ENCODE assay signal across 26 mouse cellular contexts in genomic region chr6:43178584-43179501, GRCm38 (mm10). TPM values are rescaled to one million over a fixed set of nuclear protein-coding genes. Genes with fewer than 3 reads are reported as not detected.
DNase-seq lines count a peak whose midpoint lies in the region; ATAC-seq and TF ChIP-seq lines count a peak whose summit lies in the region.
"Had no signal": no experiment of that assay in that cellular context is flagged by ENCODE, and none has a peak within 500 bp of the region (broad histone marks: within the 10 kb centered on the region; RNA-seq: fewer than 3 reads in every experiment).

No protein-coding gene starts in this region.

- no peaks in the 10 kb centered on the region for H3K36me3 ChIP-seq in hindbrain, embryonic 12.5 days
- no peaks in the 10 kb centered on the region for H3K36me3 ChIP-seq in midbrain, embryonic 16.5 days (ENCODE audit: control insufficient read depth, insufficient read depth, low read length)
- no peaks in the 10 kb centered on the region for H3K36me3 ChIP-seq in heart, embryonic 11.5 days (ENCODE audit: control insufficient read depth, insufficient read depth, low read length)
- H3K36me3 ChIP-seq: embryonic facial prominence, embryonic 15.5 days; stomach, embryonic 15.5 days had no signal

- no peaks in the 10 kb centered on the region for H3K27me3 ChIP-seq in hindbrain, embryonic 12.5 days
- H3K27me3 ChIP-seq in midbrain, embryonic 16.5 days (ENCODE audit: control insufficient read depth, insufficient read depth, low read depth, low read length) = no peaks in the 10 kb centered on the region
- H3K27me3 ChIP-seq in heart, embryonic 11.5 days (ENCODE audit: control insufficient read depth, insufficient read depth, low read length) = no peaks in the 10 kb centered on the region
- H3K27me3 ChIP-seq: embryonic facial prominence, embryonic 15.5 days; megakaryocyte, embryonic 14.5 days; stomach, embryonic 15.5 days had no signal

- no peaks in the 10 kb centered on the region for H3K9me3 ChIP-seq in hindbrain, embryonic 12.5 days (replicated peaks)
- no peaks in the 10 kb centered on the region for H3K9me3 ChIP-seq in midbrain, embryonic 16.5 days (replicated peaks; ENCODE audit: control insufficient read depth, low read length, poor library complexity, severe bottlenecking)
- H3K9me3 ChIP-seq in heart, embryonic 11.5 days (replicated peaks; ENCODE audit: control insufficient read depth, low read length) = no peaks in the 10 kb centered on the region
- H3K9me3 ChIP-seq: embryonic facial prominence, embryonic 15.5 days; megakaryocyte, embryonic 14.5 days; stomach, embryonic 15.5 days had no signal

- 67% methylated on average over 6 of the region's 6 CpGs for WGBS in hindbrain, embryonic 12.5 days
- WGBS in midbrain, embryonic 16.5 days = 35% methylated on average over 6 of the region's 6 CpGs
- 62% methylated on average over 6 of the region's 6 CpGs for WGBS in heart, embryonic 11.5 days (ENCODE audit: insufficient replicate concordance)

- TF ChIP-seq POLR2A in brain, embryonic 14.5 days (IDR thresholded peaks at IDR 0.05; ENCODE audit: borderline replicate concordance, extremely low read depth, insufficient read depth, insufficient read length, poor library complexity, severe bottlenecking) = no peak

- H3K4me1 ChIP-seq in hindbrain, embryonic 12.5 days = no peaks in the 10 kb centered on the region
- peaks cover 8% of the 10 kb centered on the region for H3K4me1 ChIP-seq in midbrain, embryonic 16.5 days (ENCODE audit: control insufficient read depth, insufficient read depth, low read length)
- H3K4me1 ChIP-seq in heart, embryonic 11.5 days (ENCODE audit: control insufficient read depth, insufficient read depth, low read length) = no peaks in the 10 kb centered on the region
- H3K4me1 ChIP-seq: embryonic facial prominence, embryonic 15.5 days; megakaryocyte, embryonic 14.5 days; stomach, embryonic 15.5 days had no signal

- no peak overlapping the region for H3K4me3 ChIP-seq in hindbrain, embryonic 12.5 days
- H3K4me3 ChIP-seq in midbrain, embryonic 16.5 days (ENCODE audit: low read depth, low read length) = no peak overlapping the region
- no peak overlapping the region for H3K4me3 ChIP-seq in heart, embryonic 11.5 days (ENCODE audit: low read depth, low read length)
- H3K4me3 ChIP-seq: embryonic facial prominence, embryonic 15.5 days; stomach, embryonic 15.5 days had no signal

- DNase-seq in layer of hippocampus, adult 9-11 months = peak; percentile 9
- DNase-seq in layer of hippocampus, adult 8-10 months (ENCODE audit: low spot score in 2 of 2) = no peak
- peak; percentile 74 for DNase-seq in brain, embryonic 14.5 days (ENCODE audit: low read depth)
- no peak for DNase-seq in cerebellum, adult 9-10 months
- DNase-seq: adrenal gland, postnatal 36 days; cerebellum, postnatal 10 days; embryo, embryonic 11 days; gastrocnemius, postnatal 14 days; lung, postnatal 10 days had no signal

- no peak for TF ChIP-seq CTCF in brain, embryonic 14.5 days (IDR thresholded peaks at IDR 0.05; ENCODE audit: borderline replicate concordance, extremely low read depth, insufficient read depth, insufficient read length)

- peak; percentile 58; the same call in 1 of the 2 replicates for ATAC-seq in hindbrain, embryonic 12.5 days (ENCODE audit: low FRiP score)
- ATAC-seq in midbrain, embryonic 16.5 days = peak; percentile 94
- no peak for ATAC-seq in heart, embryonic 11.5 days (replicated peaks; ENCODE audit: insufficient number of reproducible peaks, low FRiP score, low TSS enrichment)
- ATAC-seq: activated CD4-positive, CD25-positive, alpha-beta regulatory T cell, adult 4 months; inflammation-experienced regulatory T-cells, adult 6 months; Patski had no signal

- no peak overlapping the region for H3K4me2 ChIP-seq in hindbrain, embryonic 12.5 days (replicated peaks)
- H3K4me2 ChIP-seq in midbrain, embryonic 16.5 days (ENCODE audit: low read length) = no peak overlapping the region
- H3K4me2 ChIP-seq in heart, embryonic 11.5 days = no peak overlapping the region
- H3K4me2 ChIP-seq: embryonic facial prominence, embryonic 15.5 days; stomach, embryonic 15.5 days had no signal

- H3K27ac ChIP-seq in hindbrain, embryonic 12.5 days = no peak overlapping the region
- peak overlapping the region; percentile 48; the same call in 1 of the 2 replicates for H3K27ac ChIP-seq in midbrain, embryonic 16.5 days (ENCODE audit: low read length)
- H3K27ac ChIP-seq in heart, embryonic 11.5 days (ENCODE audit: low read depth, low read length) = no peak overlapping the region
- H3K27ac ChIP-seq: embryonic facial prominence, embryonic 15.5 days; stomach, embryonic 15.5 days had no signal

- H3K9ac ChIP-seq in hindbrain, embryonic 12.5 days = no peak overlapping the region
- no peak overlapping the region for H3K9ac ChIP-seq in midbrain, embryonic 16.5 days (ENCODE audit: low read depth, low read length)
- H3K9ac ChIP-seq in heart, embryonic 11.5 days (ENCODE audit: low read depth, low read length) = no peak overlapping the region
- H3K9ac ChIP-seq: embryonic facial prominence, embryonic 15.5 days; stomach, embryonic 15.5 days had no signal

RNA-seq across cellular contexts. Expression of gene Olfr13, which starts 6.9 kb away (rescaled TPM):
- total RNA-seq in layer of hippocampus, adult 8-10 months (2022) = not detected
- polyA plus RNA-seq in brain, embryonic 14.5 days (2012; rRNA removed) = not detected in 2 replicates
- polyA plus RNA-seq in hindbrain, embryonic 12.5 days (2016; fragmentation: Nextera tagmentation; extraction: Ambion mirVana) = not detected in 2 replicates
- polyA plus RNA-seq in midbrain, embryonic 16.5 days (2015; fragmentation: Nextera tagmentation; extraction: Ambion mirVana) = not detected in 2 replicates
- polyA plus RNA-seq in heart, embryonic 11.5 days (2014; fragmentation: Nextera tagmentation; extraction: Ambion mirVana) = not detected in 2 replicates
- total RNA-seq: adrenal gland, postnatal 36 days; gastrocnemius, postnatal 14 days; heart, adult 8-10 months; layer of hippocampus, adult 18-20 months; left cerebral cortex, postnatal 10 days had no signal
- polyA plus RNA-seq: activated CD4-positive, CD25-positive, alpha-beta regulatory T cell, adult 4 months; heart, postnatal 0 days; inflammation-experienced regulatory T-cells, adult 6 months; kidney, embryonic 16.5 days; limb, embryonic 14.5 days; liver, embryonic 16.5 days; Patski; spleen, adult 2 months; stomach, embryonic 15.5 days had no signal

RNA-seq across cellular contexts. Expression of gene Olfr437, which starts 15.8 kb away (rescaled TPM):
- not detected for total RNA-seq in layer of hippocampus, adult 8-10 months (2022)
- not detected in 2 replicates for polyA plus RNA-seq in brain, embryonic 14.5 days (2012; rRNA removed)
- polyA plus RNA-seq in hindbrain, embryonic 12.5 days (2016; fragmentation: Nextera tagmentation; extraction: Ambion mirVana) = not detected in 2 replicates
- 0.06 TPM in 1 of 2 replicates, not detected in the other for polyA plus RNA-seq in midbrain, embryonic 16.5 days (2015; fragmentation: Nextera tagmentation; extraction: Ambion mirVana)
- polyA plus RNA-seq in heart, embryonic 11.5 days (2014; fragmentation: Nextera tagmentation; extraction: Ambion mirVana) = not detected in 2 replicates
- total RNA-seq: adrenal gland, postnatal 36 days; gastrocnemius, postnatal 14 days; heart, adult 8-10 months; layer of hippocampus, adult 18-20 months; left cerebral cortex, postnatal 10 days had no signal
- polyA plus RNA-seq: activated CD4-positive, CD25-positive, alpha-beta regulatory T cell, adult 4 months; heart, postnatal 0 days; inflammation-experienced regulatory T-cells, adult 6 months; kidney, embryonic 16.5 days; limb, embryonic 14.5 days; liver, embryonic 16.5 days; Patski; spleen, adult 2 months; stomach, embryonic 15.5 days had no signal

RNA-seq across cellular contexts. Expression of gene Olfr435, which starts 18.1 kb away (rescaled TPM):
- not detected for total RNA-seq in layer of hippocampus, adult 8-10 months (2022)
- not detected in 2 replicates for polyA plus RNA-seq in brain, embryonic 14.5 days (2012; rRNA removed)
- polyA plus RNA-seq in hindbrain, embryonic 12.5 days (2016; fragmentation: Nextera tagmentation; extraction: Ambion mirVana) = not detected in 2 replicates
- not detected in 2 replicates for polyA plus RNA-seq in midbrain, embryonic 16.5 days (2015; fragmentation: Nextera tagmentation; extraction: Ambion mirVana)
- not detected in 2 replicates for polyA plus RNA-seq in heart, embryonic 11.5 days (2014; fragmentation: Nextera tagmentation; extraction: Ambion mirVana)
- total RNA-seq: adrenal gland, postnatal 36 days; gastrocnemius, postnatal 14 days; heart, adult 8-10 months; layer of hippocampus, adult 18-20 months; left cerebral cortex, postnatal 10 days had no signal
- polyA plus RNA-seq: activated CD4-positive, CD25-positive, alpha-beta regulatory T cell, adult 4 months; heart, postnatal 0 days; inflammation-experienced regulatory T-cells, adult 6 months; kidney, embryonic 16.5 days; limb, embryonic 14.5 days; liver, embryonic 16.5 days; Patski; spleen, adult 2 months; stomach, embryonic 15.5 days had no signal

RNA-seq across cellular contexts. Expression of gene Olfr237-ps1, which starts 32.5 kb away (rescaled TPM):
- total RNA-seq in layer of hippocampus, adult 8-10 months (2022) = not detected
- polyA plus RNA-seq in brain, embryonic 14.5 days (2012; rRNA removed) = not detected in 2 replicates
- not detected in 2 replicates for polyA plus RNA-seq in hindbrain, embryonic 12.5 days (2016; fragmentation: Nextera tagmentation; extraction: Ambion mirVana)
- not detected in 2 replicates for polyA plus RNA-seq in midbrain, embryonic 16.5 days (2015; fragmentation: Nextera tagmentation; extraction: Ambion mirVana)
- polyA plus RNA-seq in heart, embryonic 11.5 days (2014; fragmentation: Nextera tagmentation; extraction: Ambion mirVana) = not detected in 2 replicates
- total RNA-seq: adrenal gland, postnatal 36 days; gastrocnemius, postnatal 14 days; heart, adult 8-10 months; layer of hippocampus, adult 18-20 months; left cerebral cortex, postnatal 10 days had no signal
- polyA plus RNA-seq: activated CD4-positive, CD25-positive, alpha-beta regulatory T cell, adult 4 months; heart, postnatal 0 days; kidney, embryonic 16.5 days; limb, embryonic 14.5 days; liver, embryonic 16.5 days; Patski; spleen, adult 2 months; stomach, embryonic 15.5 days had no signal

RNA-seq across cellular contexts. Expression of gene Olfr434, which starts 34.0 kb away (rescaled TPM):
- not detected for total RNA-seq in layer of hippocampus, adult 8-10 months (2022)
- not detected in 2 replicates for polyA plus RNA-seq in brain, embryonic 14.5 days (2012; rRNA removed)
- not detected in 2 replicates for polyA plus RNA-seq in hindbrain, embryonic 12.5 days (2016; fragmentation: Nextera tagmentation; extraction: Ambion mirVana)
- polyA plus RNA-seq in midbrain, embryonic 16.5 days (2015; fragmentation: Nextera tagmentation; extraction: Ambion mirVana) = not detected in 2 replicates
- polyA plus RNA-seq in heart, embryonic 11.5 days (2014; fragmentation: Nextera tagmentation; extraction: Ambion mirVana) = not detected in 2 replicates
- total RNA-seq: adrenal gland, postnatal 36 days; gastrocnemius, postnatal 14 days; heart, adult 8-10 months; layer of hippocampus, adult 18-20 months; left cerebral cortex, postnatal 10 days had no signal
- polyA plus RNA-seq: activated CD4-positive, CD25-positive, alpha-beta regulatory T cell, adult 4 months; heart, postnatal 0 days; inflammation-experienced regulatory T-cells, adult 6 months; kidney, embryonic 16.5 days; limb, embryonic 14.5 days; liver, embryonic 16.5 days; spleen, adult 2 months; stomach, embryonic 15.5 days had no signal

Comparison
In these comparisons a context has a peak if more than half of its experiments do, and no peak if none do; other contexts are left out.
1. DNase-seq: peak in layer of hippocampus, adult 9-11 months (single experiment) and brain, embryonic 14.5 days (single experiment); none in layer of hippocampus, adult 8-10 months (0 of 2) and cerebellum, adult 9-10 months (single experiment).